Mouse (Mus musculus) hindbrain, embryonic 10.5 days (tissue): Measurements from ENCODE around the gene Kirrel3. TPM values are rescaled to one million over a fixed set of nuclear protein-coding genes. Genes with fewer than 3 reads are reported as not detected.
A peak's percentile ranks its signal among the peaks of the same experiment; 100 is the strongest.

Experiments
- DNase-seq: peaks from one replicate; pipeline ENCODE4 v3.0.0-alpha.2; 2017; ENCODE audit warnings: low spot score
- H3K27ac ChIP-seq: fragments of 300-500 bp; sonication (generic); 2 replicates; pipeline ENCODE4 v1.5.1; 2016; ENCODE audit warnings: mild to moderate bottlenecking, moderate library complexity
- H3K27me3 ChIP-seq: fragments of 300-500 bp; sonication (generic); 2 replicates; pipeline ENCODE4 v1.6.1; 2016; ENCODE audit warnings: mild to moderate bottlenecking; ENCODE audit not compliant: poor library complexity, insufficient read depth, severe bottlenecking
- H3K36me3 ChIP-seq: fragments of 300-500 bp; sonication (generic); 2 replicates; pipeline ENCODE4 v1.6.1; 2016; ENCODE audit warnings: mild to moderate bottlenecking, moderate library complexity
- H3K4me1 ChIP-seq: fragments of 300-500 bp; sonication (generic); replicated peaks from 2 replicates; pipeline ENCODE4 v1.6.1; 2016; ENCODE audit warnings: mild to moderate bottlenecking
- H3K4me3 ChIP-seq: fragments of 300-500 bp; sonication (generic); 2 replicates; pipeline ENCODE4 v1.5.1; 2016; ENCODE audit warnings: mild to moderate bottlenecking, moderate library complexity
- H3K9me3 ChIP-seq: fragments of 300-500 bp; sonication (generic); 2 replicates; pipeline ENCODE4 v1.6.1; 2016; ENCODE audit warnings: mild to moderate bottlenecking, moderate library complexity
- WGBS: fragments of 180-500 bp; shearing (Covaris S2); methylation state at CpG from one replicate; pipeline ENCODE4 v1.1.7; 2016; 5-methylcytosine and 5-hydroxymethylcytosine counted together
- polyA plus RNA-seq: library from polyadenylated mRNA; unstranded; fragments of >200 nt; fragmentation: Nextera tagmentation; extraction: Ambion mirVana; gene quantifications from 2 replicates; pipeline ENCODE4 v1.2.1, GENCODE M21; 2016

Kirrel3 gene
- polyA plus RNA-seq, 1 experiment from 2014 or later: 9.8 TPM

GRCm38 (mm10) chr9:34525695-34526094 is 40.0 kb downstream of the Kirrel3 start:
- H3K36me3 ChIP-seq: no peaks in the 10 kb centered on the region
- H3K4me1 ChIP-seq: no peaks in the 10 kb centered on the region
- no peak for DNase-seq
- H3K27ac ChIP-seq: no peak overlapping the region
- H3K4me3 ChIP-seq: no peak overlapping the region
- H3K9me3 ChIP-seq: no peaks in the 10 kb centered on the region
- WGBS: 85% methylated on average over 2 of the region's 2 CpGs
- H3K27me3 ChIP-seq: no peaks in the 10 kb centered on the region

- H3K9me3 ChIP-seq: no peaks in the 10 kb centered on the region
- no peak overlapping the region for H3K27ac ChIP-seq
- no peaks in the 10 kb centered on the region for H3K4me1 ChIP-seq
- no peak overlapping the region for H3K4me3 ChIP-seq
- DNase-seq: no peak
- 73% methylated on average over 7 of the region's 7 CpGs for WGBS
- H3K27me3 ChIP-seq: no peaks in the 10 kb centered on the region
- no peaks in the 10 kb centered on the region for H3K36me3 ChIP-seq
Observed at GRCm38 (mm10) chr9:34538591-34539335, 53.1 kb downstream of the Kirrel3 start.

- no peak overlapping the region for H3K27ac ChIP-seq
- H3K9me3 ChIP-seq: no peaks in the 10 kb centered on the region
- H3K4me3 ChIP-seq: no peak overlapping the region
- DNase-seq: no peak
- no peaks in the 10 kb centered on the region for H3K27me3 ChIP-seq
- WGBS: 83% methylated on average over 2 of the region's 2 CpGs
- no peaks in the 10 kb centered on the region for H3K36me3 ChIP-seq
- H3K4me1 ChIP-seq: no peaks in the 10 kb centered on the region
Observed at GRCm38 (mm10) chr9:34541908-34542307, 56.2 kb downstream of the Kirrel3 start.

GRCm38 (mm10) chr9:34555699-34556098 is 70.0 kb downstream of the Kirrel3 start:
- Histone ChIP-seq H3K4me3 (no peak overlapping the region), H3K27me3 (no peaks in the 10 kb centered on the region), H3K4me1 (peaks cover 34% of the 10 kb centered on the region), H3K9me3 (no peaks in the 10 kb centered on the region), H3K36me3 (no peaks in the 10 kb centered on the region), H3K27ac (peak overlapping the region; percentile 40)
- WGBS: 33% methylated on average over 2 of the region's 2 CpGs
- DNase-seq: no peak

- H3K4me3 ChIP-seq: no peak overlapping the region
- no peaks in the 10 kb centered on the region for H3K9me3 ChIP-seq
- no peaks in the 10 kb centered on the region for H3K36me3 ChIP-seq
- peak overlapping the region; percentile 86 for H3K27ac ChIP-seq
- peak; percentile 56 for DNase-seq
- no peaks in the 10 kb centered on the region for H3K27me3 ChIP-seq
- WGBS: 36% methylated on average over 5 of the region's 5 CpGs
- H3K4me1 ChIP-seq: peaks cover 36% of the 10 kb centered on the region
Observed at GRCm38 (mm10) chr9:34557846-34558245, 72.2 kb downstream of the Kirrel3 start.

DNA sequence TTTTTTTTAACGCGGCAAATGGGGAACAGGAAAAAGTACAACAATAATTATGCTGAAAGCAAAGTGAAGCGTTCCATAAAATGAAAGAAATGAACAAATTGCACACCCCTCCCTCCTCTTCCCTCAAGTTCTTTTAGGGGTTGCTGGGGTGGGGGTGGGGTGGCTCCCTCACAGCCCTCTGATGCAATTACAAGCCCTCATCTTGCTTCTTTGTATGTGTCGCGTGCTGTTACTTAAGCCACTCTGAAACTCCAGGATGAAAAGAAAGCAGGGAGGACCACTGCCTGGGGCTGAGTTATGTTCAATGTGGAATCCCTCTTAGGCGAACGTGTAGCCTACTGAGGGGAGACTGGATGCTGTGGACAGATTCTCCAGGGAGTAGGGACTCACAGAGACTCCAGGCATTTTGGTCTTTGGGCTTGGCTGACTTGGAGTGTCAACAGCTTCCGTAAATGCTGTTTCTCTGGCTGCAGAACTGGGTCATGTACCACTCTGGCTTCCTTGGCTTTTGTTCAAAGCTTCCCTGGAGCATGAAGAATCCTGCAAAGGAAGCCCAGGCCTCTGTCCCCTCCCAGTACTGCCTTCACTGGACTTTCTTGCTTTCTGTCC is 72.7 kb downstream of the Kirrel3 start:
- no peaks in the 10 kb centered on the region for H3K9me3 ChIP-seq
- peaks cover 36% of the 10 kb centered on the region for H3K4me1 ChIP-seq
- peak; percentile 21 for DNase-seq
- peak overlapping the region; percentile 86 for H3K27ac ChIP-seq
- H3K4me3 ChIP-seq: no peak overlapping the region
- H3K36me3 ChIP-seq: no peaks in the 10 kb centered on the region
- 43% methylated on average over 8 of the region's 8 CpGs for WGBS
- no peaks in the 10 kb centered on the region for H3K27me3 ChIP-seq

DNA sequence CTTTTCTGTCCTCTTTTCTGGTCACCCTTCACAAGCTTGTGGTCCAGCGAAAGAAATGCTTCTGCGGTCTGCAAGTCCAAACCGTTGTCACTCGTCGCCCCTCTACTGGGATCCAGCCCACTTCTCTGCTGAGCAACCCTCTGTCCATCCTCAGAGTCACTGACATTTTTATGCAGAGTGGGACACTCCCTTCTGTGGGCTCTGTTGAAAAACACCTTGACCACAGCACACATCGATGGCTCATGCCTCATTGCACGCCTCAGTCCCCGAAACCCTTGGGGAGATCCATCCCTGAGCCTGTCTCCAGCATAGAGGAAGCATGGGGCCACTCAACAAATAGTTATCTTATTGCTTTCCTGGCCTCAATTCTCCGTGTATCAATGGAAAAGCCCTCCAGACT is 73.4 kb downstream of the Kirrel3 start:
- H3K27ac ChIP-seq: peak overlapping the region; percentile 86
- no peak for DNase-seq
- WGBS: 86% methylated on average over 9 of the region's 9 CpGs
- H3K4me1 ChIP-seq: peaks cover 36% of the 10 kb centered on the region
- H3K27me3 ChIP-seq: no peaks in the 10 kb centered on the region
- no peaks in the 10 kb centered on the region for H3K9me3 ChIP-seq
- no peak overlapping the region for H3K4me3 ChIP-seq
- H3K36me3 ChIP-seq: no peaks in the 10 kb centered on the region

- no peak for DNase-seq
- no peaks in the 10 kb centered on the region for H3K36me3 ChIP-seq
- H3K27me3 ChIP-seq: no peaks in the 10 kb centered on the region
- no peak overlapping the region for H3K27ac ChIP-seq
- H3K9me3 ChIP-seq: no peaks in the 10 kb centered on the region
- peaks cover 30% of the 10 kb centered on the region for H3K4me1 ChIP-seq
- 50% methylated on average over 1 of the region's 1 CpGs for WGBS
- no peak overlapping the region for H3K4me3 ChIP-seq
Observed at GRCm38 (mm10) chr9:34561281-34561680, 75.6 kb downstream of the Kirrel3 start.

DNA sequence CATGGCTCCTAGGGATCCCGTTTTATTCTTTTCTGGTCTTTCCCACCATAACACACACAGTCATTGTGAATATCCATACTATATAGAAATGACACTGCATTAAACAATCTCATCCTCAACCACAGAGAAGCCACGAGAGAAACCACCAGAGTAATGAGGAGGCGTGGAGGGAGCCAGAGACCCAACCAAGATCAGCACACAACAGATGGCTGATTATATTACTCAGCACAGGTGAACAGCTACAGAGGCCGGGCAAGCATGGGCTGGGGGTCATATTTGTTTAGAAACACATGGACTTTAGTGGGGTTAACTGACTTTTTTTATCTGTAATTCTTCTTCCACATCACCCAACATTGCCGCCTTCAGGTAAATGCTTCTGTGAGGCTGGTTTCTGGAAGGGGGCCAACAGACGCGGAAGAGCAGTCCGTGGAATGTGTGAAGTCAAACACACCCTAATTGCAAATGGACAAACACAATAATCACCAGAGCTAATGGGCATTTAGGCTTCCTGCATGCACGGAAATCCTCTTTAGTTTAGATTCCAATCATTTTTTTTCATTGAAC is 76.8 kb downstream of the Kirrel3 start:
- 87% methylated on average over 9 of the region's 9 CpGs for WGBS
- no peaks in the 10 kb centered on the region for H3K9me3 ChIP-seq
- H3K27me3 ChIP-seq: no peaks in the 10 kb centered on the region
- no peaks in the 10 kb centered on the region for H3K36me3 ChIP-seq
- no peak overlapping the region for H3K4me3 ChIP-seq
- H3K4me1 ChIP-seq: peaks cover 25% of the 10 kb centered on the region
- no peak for DNase-seq
- no peak overlapping the region for H3K27ac ChIP-seq

DNA sequence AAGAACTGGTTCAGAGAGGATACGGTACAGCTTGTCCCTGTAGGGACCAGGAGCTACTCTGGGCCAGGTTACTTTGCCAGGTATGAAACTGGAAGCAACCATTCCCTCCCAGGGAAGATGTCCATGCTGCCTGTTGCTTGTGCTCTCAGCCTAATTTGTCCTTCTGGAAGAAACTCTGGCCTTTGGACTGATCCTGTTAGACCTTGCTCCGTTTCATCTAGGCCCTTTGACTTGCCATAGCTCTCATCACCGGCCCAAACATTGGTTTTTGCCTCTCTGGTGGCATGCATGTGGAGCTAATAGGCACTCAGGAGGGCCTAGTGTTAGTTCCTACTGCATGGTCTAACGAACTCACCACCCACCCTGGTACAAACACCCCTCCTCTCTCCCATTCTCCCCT is 88.2 kb downstream of the Kirrel3 start:
- Histone ChIP-seq H3K9me3 (no peaks in the 10 kb centered on the region), H3K27ac (no peak overlapping the region), H3K36me3 (no peaks in the 10 kb centered on the region), H3K4me3 (no peak overlapping the region), H3K4me1 (no peaks in the 10 kb centered on the region), H3K27me3 (no peaks in the 10 kb centered on the region)
- DNase-seq: no peak
- 88% methylated on average over 4 of the region's 4 CpGs for WGBS

DNA sequence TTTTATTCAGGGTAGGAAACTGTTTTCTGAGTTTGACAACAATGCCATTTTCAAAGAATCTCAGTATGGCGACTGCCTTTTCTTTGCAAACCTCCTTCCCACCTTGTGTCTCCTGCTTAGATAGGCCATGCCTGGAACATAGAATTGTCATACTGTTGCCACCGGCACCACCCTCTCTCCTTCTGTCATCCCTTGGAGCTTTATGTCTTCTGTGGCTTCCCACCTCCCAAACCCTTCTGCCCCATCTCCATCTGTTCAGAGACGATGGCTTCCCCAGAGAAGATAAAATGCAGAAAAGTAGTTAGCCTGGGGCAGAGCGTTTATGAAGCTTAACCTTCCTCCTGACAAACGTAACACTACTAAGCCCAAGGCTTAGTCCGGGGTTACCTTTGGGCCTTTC is 88.9 kb downstream of the Kirrel3 start:
- 89% methylated on average over 6 of the region's 6 CpGs for WGBS
- Histone ChIP-seq H3K4me3 (no peak overlapping the region), H3K27ac (no peak overlapping the region), H3K27me3 (no peaks in the 10 kb centered on the region), H3K36me3 (no peaks in the 10 kb centered on the region), H3K9me3 (no peaks in the 10 kb centered on the region), H3K4me1 (no peaks in the 10 kb centered on the region)
- DNase-seq: no peak

GRCm38 (mm10) chr9:34579174-34579573 is 93.5 kb downstream of the Kirrel3 start:
- Histone ChIP-seq H3K4me3 (no peak overlapping the region), H3K27me3 (no peaks in the 10 kb centered on the region), H3K27ac (no peak overlapping the region), H3K4me1 (no peaks in the 10 kb centered on the region), H3K36me3 (no peaks in the 10 kb centered on the region), H3K9me3 (no peaks in the 10 kb centered on the region)
- WGBS: 88% methylated on average over 6 of the region's 6 CpGs
- DNase-seq: no peak

- 87% methylated on average over 1 of the region's 1 CpGs for WGBS
- no peaks in the 10 kb centered on the region for H3K36me3 ChIP-seq
- no peak for DNase-seq
- no peaks in the 10 kb centered on the region for H3K9me3 ChIP-seq
- no peak overlapping the region for H3K4me3 ChIP-seq
- no peaks in the 10 kb centered on the region for H3K4me1 ChIP-seq
- H3K27me3 ChIP-seq: no peaks in the 10 kb centered on the region
- no peak overlapping the region for H3K27ac ChIP-seq
Observed at GRCm38 (mm10) chr9:34580059-34580458, 94.4 kb downstream of the Kirrel3 start.
